ENCODE assay signal across 8 mouse cellular contexts in the genomic region with DNA sequence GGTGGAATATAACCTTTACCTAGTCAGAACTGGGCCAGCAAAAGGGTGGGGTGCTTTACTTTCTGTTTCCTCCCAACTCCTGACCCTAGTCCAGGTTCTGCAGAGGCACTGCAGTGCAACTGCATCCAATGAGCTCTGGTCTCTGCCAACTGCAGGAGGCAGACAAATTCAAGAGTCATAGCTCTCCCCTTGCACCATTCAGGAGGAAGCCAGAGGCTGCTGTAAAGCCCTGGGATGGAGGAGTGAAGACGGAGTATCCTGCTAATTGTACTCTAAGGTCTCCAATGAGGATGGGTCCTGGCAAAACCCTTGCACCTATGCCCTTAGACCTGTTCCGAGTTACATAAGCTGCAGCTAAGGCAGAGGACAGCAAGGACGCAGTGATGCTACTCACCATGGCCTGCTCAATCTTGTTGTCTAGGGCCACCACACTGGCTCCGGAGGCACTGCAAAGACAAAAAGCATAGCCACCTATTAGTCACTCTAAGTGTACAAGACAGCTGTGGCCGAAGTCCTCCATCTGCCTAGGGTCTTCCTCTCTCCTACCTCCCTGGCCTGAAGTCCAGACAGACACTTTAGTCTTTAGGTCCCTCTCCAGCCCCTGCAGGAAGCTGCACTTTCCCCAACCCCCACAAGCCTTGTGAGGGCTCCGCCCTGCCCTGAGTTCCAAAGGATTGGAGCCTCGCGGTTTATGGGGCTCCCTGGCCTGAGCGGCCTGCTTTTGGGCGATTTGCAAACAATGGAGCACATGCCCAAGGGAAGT. TPM values are rescaled to one million over a fixed set of nuclear protein-coding genes. Genes with fewer than 3 reads are reported as not detected.
DNase-seq lines count a peak whose midpoint lies in the region; ATAC-seq and TF ChIP-seq lines count a peak whose summit lies in the region.

No protein-coding gene starts in this region.

- H3K27ac ChIP-seq in lung, embryonic 14.5 days (ENCODE audit: low read depth), result peak overlapping the region; percentile 82

- no peaks in the 10 kb centered on the region for H3K4me1 ChIP-seq in lung, embryonic 14.5 days (ENCODE audit: insufficient read depth)

- 0 out of 2 replicates have a peak, but pooled peaks cover 4% of the 10 kb centered on the region for H3K27me3 ChIP-seq in lung, embryonic 14.5 days (ENCODE audit: insufficient read depth, low read length)

- no peaks in the 10 kb centered on the region for H3K9me3 ChIP-seq in lung, embryonic 14.5 days (ENCODE audit: low read depth, low read length)

- H3K9ac ChIP-seq in lung, embryonic 14.5 days, result peak overlapping the region; percentile 63

- WGBS in lung, embryonic 14.5 days, result 13% methylated on average over 9 of the region's 10 CpGs

- peak overlapping the region; percentile 65 for H3K4me2 ChIP-seq in lung, embryonic 14.5 days

- H3K4me3 ChIP-seq in lung, embryonic 14.5 days (ENCODE audit: low read depth, low read length), result peak overlapping the region; percentile 49

- H3K36me3 ChIP-seq in lung, embryonic 14.5 days (ENCODE audit: insufficient read depth), result peaks cover 8% of the 10 kb centered on the region; the same call in 1 of the 2 replicates

- no peak for TF ChIP-seq CTCF in lung, embryonic 14.5 days (IDR thresholded peaks at IDR 0.05; ENCODE audit: low read depth)

- ATAC-seq in lung, embryonic 14.5 days (ENCODE audit: insufficient read depth), result peak; percentile 59
- no peak for ATAC-seq in megakaryocyte-erythroid progenitor cell, adult 5-6 weeks (replicated peaks; ENCODE audit: low FRiP score, low TSS enrichment, poor library complexity, severe bottlenecking)

- peak; percentile 23 to 35 for DNase-seq in right cerebral cortex, postnatal 10 days (ENCODE audit: low spot score in 2 of 2)
- DNase-seq in right cerebral cortex, postnatal 14 days, result no peak
- DNase-seq in cerebellum, adult 9-11 months, result peak; percentile 72
- peak; percentile 25 for DNase-seq in forelimb bud, embryonic 11.5 days (ENCODE audit: low read depth, low spot score)
- peak; percentile 64 for DNase-seq in kidney, adult 9 months
- peak; percentile 54 for DNase-seq in lung, embryonic 14.5 days
- DNase-seq in retina, embryonic 14.5 days (ENCODE audit: low spot score), result peak; percentile 37

RNA-seq across cellular contexts. Expression of gene Tsc22d3, which starts 58.6 kb away (rescaled TPM):
- polyA plus RNA-seq in lung, embryonic 14.5 days (2014; fragmentation: Nextera tagmentation; extraction: Ambion mirVana), result 82.8 and 92.0 TPM in 2 replicates
- total RNA-seq in megakaryocyte-erythroid progenitor cell, adult 5-6 weeks (2014; fragmentation: Nextera tagmentation), result 10.3 and 17.6 TPM in 2 replicates
- total RNA-seq in megakaryocyte-erythroid progenitor cell, adult 5-6 weeks (2017), result 20.5 and 24.5 TPM in 2 replicates
